Mouse (Mus musculus) hematopoietic stem cell, adult 5-6 weeks (primary cell): ENCODE measurements around the gene Hspb3. TPM values are rescaled to one million over a fixed set of nuclear protein-coding genes. Genes with fewer than 3 reads are reported as not detected.
A peak's percentile ranks its signal among the peaks of the same experiment; 100 is the strongest.

ENCODE experiments used
- ATAC-seq, 2 experiments: fragments of 125-278 bp in 1 of 2; replicated peaks in 1 of 2; 2 replicates each; pipeline ENCODE4 v1.8.0; 2016 to 2017; ENCODE audit warnings: inconsistent platforms in 2 of 2, mild to moderate bottlenecking in 2 of 2, moderate number of reproducible peaks in 2 of 2, low read depth in 1 of 2, moderate TSS enrichment in 1 of 2; ENCODE audit not compliant: low FRiP score in 2 of 2, poor library complexity in 2 of 2, severe bottlenecking in 2 of 2, insufficient read depth in 1 of 2, low TSS enrichment in 1 of 2
- total RNA-seq: library from RNA; stranded (forward); fragments of 172-1452, 232-1000 nt; gene quantifications from 2 replicates; pipeline ENCODE4 v1.2.3, GENCODE M21; 2017

Hspb3 gene
- total RNA-seq: not detected in 2 replicates

GRCm38 (mm10) chr13:113663151-113663779, at the start of gene Hspb3:
TSS of gene Hspb3 (minus strand) at chr13:113663676.
- ATAC-seq: no peak

- no peak for ATAC-seq
These were observed 49.7 kb upstream of the Hspb3 start for GRCm38 (mm10) chr13:113713186-113713585.

GRCm38 (mm10) chr13:113706183-113706582, 42.7 kb upstream of the Hspb3 start:
- no peak for ATAC-seq

GRCm38 (mm10) chr13:113701185-113701584, 37.7 kb upstream of the Hspb3 start:
- ATAC-seq: no peak

- ATAC-seq: no peak
These were observed 36.5 kb upstream of the Hspb3 start for GRCm38 (mm10) chr13:113699928-113700327.

GRCm38 (mm10) chr13:113699415-113699873, 36.0 kb upstream of the Hspb3 start:
- ATAC-seq: peak; percentile 80 to 95

GRCm38 (mm10) chr13:113696838-113697321, 33.4 kb upstream of the Hspb3 start:
- no peak for ATAC-seq

- peak; percentile 81 to 86 for ATAC-seq
These were observed 29.9 kb upstream of the Hspb3 start for GRCm38 (mm10) chr13:113693383-113693782.

GRCm38 (mm10) chr13:113691644-113692043, 28.2 kb upstream of the Hspb3 start:
- ATAC-seq: peak; percentile 64 to 65

- ATAC-seq: no peak
These were observed 26.4 kb upstream of the Hspb3 start for GRCm38 (mm10) chr13:113689883-113690282.

- ATAC-seq: no peak
These were observed 23.2 kb upstream of the Hspb3 start for GRCm38 (mm10) chr13:113686691-113687121.

- ATAC-seq: no peak
These were observed 19.3 kb upstream of the Hspb3 start for GRCm38 (mm10) chr13:113682821-113683220.

- no peak for ATAC-seq
These were observed 17.2 kb upstream of the Hspb3 start for GRCm38 (mm10) chr13:113680646-113681045.

GRCm38 (mm10) chr13:113669459-113670077, 6.1 kb upstream of the Hspb3 start:
- ATAC-seq: peak; percentile 71 to 76; a peak in 3 of 4 replicates

GRCm38 (mm10) chr13:113663883-113664282, 407 bp upstream of the Hspb3 start:
- no peak for ATAC-seq

GRCm38 (mm10) chr13:113661826-113662271, 1.6 kb downstream of the Hspb3 start:
- no peak for ATAC-seq

GRCm38 (mm10) chr13:113660576-113661310, 2.7 kb downstream of the Hspb3 start:
- no peak for ATAC-seq

- ATAC-seq: peak in 1 of 2 experiments; percentile 32; a peak in 1 of 4 replicates
These were observed 6.3 kb downstream of the Hspb3 start for GRCm38 (mm10) chr13:113657204-113657603.
